Mouse (Mus musculus) embryonic facial prominence, embryonic 11.5 days (tissue): ENCODE results near the gene Raly. TPM values are rescaled to one million over a fixed set of nuclear protein-coding genes. Genes with fewer than 3 reads are reported as not detected.

Source experiments
- polyA plus RNA-seq: library from polyadenylated mRNA; unstranded; fragments of >200 nt; fragmentation: Nextera tagmentation; extraction: Ambion mirVana; gene quantifications from 2 replicates; pipeline ENCODE4 v1.2.1, GENCODE M21; 2014

The Raly gene
- polyA plus RNA-seq, 1 experiment from 2014 or later = 67.2 TPM

Other genes with a start within 250 kb of the Raly start
- gene 1700003F12Rik, start 244.0 kb upstream of the Raly start, polyA plus RNA-seq = 0.96 and 1.5 TPM in 2 replicates
- gene Actl10, start 239.3 kb upstream of the Raly start, polyA plus RNA-seq = not detected in 2 replicates
- 1.7 and 2.2 TPM in 2 replicates for gene Necab3, start 232.2 kb upstream of the Raly start, polyA plus RNA-seq
- gene E2f1, start 221.2 kb upstream of the Raly start, polyA plus RNA-seq = 7.2 and 8.6 TPM in 2 replicates
- 13.6 and 15.8 TPM in 2 replicates for gene Pxmp4, start 187.4 kb upstream of the Raly start, polyA plus RNA-seq
- 0.60 and 1.1 TPM in 2 replicates for gene Zfp341, start 177.8 kb upstream of the Raly start, polyA plus RNA-seq
- not detected in 2 replicates for gene 4930519P11Rik, start 177.7 kb upstream of the Raly start, polyA plus RNA-seq
- 14.0 and 14.8 TPM in 2 replicates for gene Chmp4b, start 139.4 kb upstream of the Raly start, polyA plus RNA-seq
- not detected in 2 replicates for gene Gm14214, start 21.1 kb upstream of the Raly start, polyA plus RNA-seq
- gene a, start 306 bp downstream of the Raly start, polyA plus RNA-seq = 3.3 and 4.4 TPM in 2 replicates
- gene Eif2s2, start 101.8 kb downstream of the Raly start, polyA plus RNA-seq = 146 and 183 TPM in 2 replicates
- gene Gm14226, start 227.2 kb downstream of the Raly start, polyA plus RNA-seq = 3.5 and 3.7 TPM in 2 replicates